Mouse (Mus musculus) intestine, postnatal 0 days (tissue): ENCODE measurements at regions not wholly inside any gene's neighbourhood (a gene's known extent, or its start where the extent isn't known, plus 50 kb on each side); places are given as distances from the start of the nearest gene placed in this dataset.

ENCODE experiments used
- ATAC-seq: fragments of 200-750 bp; cut with Nextera tagmentation; 2 replicates; pipeline ENCODE4 v1.8.0; 2017; ENCODE audit warnings: mild to moderate bottlenecking, moderate TSS enrichment, moderate library complexity
- H3K27ac ChIP-seq: fragments of 300-500 bp; sonication (generic); 2 replicates; pipeline ENCODE4 v1.5.1; 2014; ENCODE audit warnings: mild to moderate bottlenecking, low read depth, low read length, moderate library complexity
- H3K27me3 ChIP-seq: fragments of 300-500 bp; sonication (generic); replicated peaks from 2 replicates; pipeline ENCODE4 v1.6.1; 2014; ENCODE audit warnings: low read length, mixed read lengths; ENCODE audit not compliant: control insufficient read depth, insufficient read depth
- H3K36me3 ChIP-seq: fragments of 300-500 bp; sonication (generic); 2 replicates; pipeline ENCODE4 v1.6.1; 2014; ENCODE audit warnings: mild to moderate bottlenecking, moderate library complexity; ENCODE audit not compliant: control insufficient read depth, insufficient read depth
- H3K4me1 ChIP-seq: fragments of 300-500 bp; sonication (generic); replicated peaks from 2 replicates; pipeline ENCODE4 v1.6.1; 2014; ENCODE audit warnings: antibody characterized with exemption, low read length, mixed read lengths; ENCODE audit not compliant: control insufficient read depth, insufficient read depth
- H3K4me2 ChIP-seq: fragments of 300-500 bp; sonication (generic); replicated peaks from 2 replicates; pipeline ENCODE4 v1.6.1; 2014; ENCODE audit warnings: low read depth, mild to moderate bottlenecking, moderate library complexity
- H3K4me3 ChIP-seq: fragments of 300-500 bp; sonication (generic); 2 replicates; pipeline ENCODE4 v1.5.1; 2014; ENCODE audit warnings: low read depth, low read length
- H3K9ac ChIP-seq: fragments of 300-500 bp; sonication (generic); 2 replicates; pipeline ENCODE4 v1.6.1; 2014; ENCODE audit warnings: mild to moderate bottlenecking, low read depth, low read length
- H3K9me3 ChIP-seq: fragments of 300-500 bp; sonication (generic); 2 replicates; pipeline ENCODE4 v1.6.1; 2016; ENCODE audit warnings: mixed run types; ENCODE audit not compliant: control insufficient read depth
- CTCF ChIP-seq: sonication (generic); IDR thresholded peaks from 2 replicates; pipeline ENCODE4 v1.5.1; 2016; ENCODE audit warnings: low read depth, mild to moderate bottlenecking, control low read depth, antibody characterized with exemption, moderate library complexity
- WGBS: fragments of 180-500 bp; shearing (Covaris S2); extraction: QIAGEN DNeasy Blood & Tissue Kit; methylation state at CpG from one replicate; pipeline ENCODE4 v1.1.7; 2014; 5-methylcytosine and 5-hydroxymethylcytosine counted together

DNA sequence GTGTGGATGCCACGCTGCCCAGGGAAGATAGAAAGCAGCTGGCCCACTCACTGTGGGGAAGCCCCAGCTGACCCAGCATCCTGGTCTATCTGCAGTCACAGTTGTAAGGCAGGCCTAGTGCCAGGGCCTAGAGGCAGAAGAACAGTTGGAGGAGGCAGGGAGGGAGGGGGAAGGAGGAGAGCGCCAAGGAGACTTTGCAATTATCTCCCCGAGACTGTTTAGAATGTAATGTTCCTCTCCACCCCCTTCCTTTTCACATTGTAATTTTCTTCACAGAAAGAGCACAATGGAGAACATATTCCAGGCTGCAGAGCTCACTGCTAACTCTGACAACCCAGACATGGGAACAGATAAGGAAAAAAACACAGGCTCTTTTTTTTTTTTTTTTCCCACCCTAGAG is 1382.3 kb downstream of the Gsdmc2 start:
- H3K36me3 ChIP-seq: no peaks in the 10 kb centered on the region
- no peak overlapping the region for H3K9ac ChIP-seq
- no peak for ATAC-seq
- H3K4me3 ChIP-seq: no peak overlapping the region
- H3K4me2 ChIP-seq: no peak overlapping the region
- no peaks in the 10 kb centered on the region for H3K9me3 ChIP-seq
- no peak for TF ChIP-seq CTCF
- WGBS: 37% methylated on average over 3 of the region's 3 CpGs
- H3K4me1 ChIP-seq: no peaks in the 10 kb centered on the region
- no peaks in the 10 kb centered on the region for H3K27me3 ChIP-seq
- H3K27ac ChIP-seq: no peak overlapping the region

DNA sequence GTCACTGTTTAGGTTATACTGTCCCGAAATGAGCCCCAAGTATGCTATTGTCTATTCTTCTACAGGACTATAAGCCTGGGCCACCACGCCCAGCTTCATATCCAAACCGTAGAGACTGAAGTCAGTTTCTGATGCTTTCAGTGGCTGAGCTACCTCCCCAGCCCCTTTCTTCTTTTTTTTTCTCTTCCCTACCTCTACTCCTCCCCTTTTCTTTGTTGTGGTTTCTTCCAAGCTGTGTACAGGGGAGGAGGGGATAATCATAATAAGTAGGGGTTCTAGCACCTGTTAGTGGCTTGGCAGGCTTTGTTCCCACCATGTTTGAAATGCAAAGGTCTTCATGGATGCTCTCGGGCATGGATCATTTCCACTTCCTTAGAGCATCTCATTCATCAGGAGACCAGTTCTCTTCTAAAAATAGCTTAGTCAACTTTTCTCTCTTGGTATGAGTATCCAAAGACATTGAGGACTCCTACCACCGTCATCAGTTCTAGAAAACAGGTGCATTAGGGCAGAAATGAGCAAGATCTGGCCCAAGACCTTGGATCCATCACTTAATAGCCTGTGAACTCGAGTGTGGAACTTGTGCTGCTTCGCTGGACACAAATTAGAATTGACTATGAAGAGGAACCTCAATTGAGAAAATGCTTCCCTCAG is 1383.5 kb downstream of the Gsdmc2 start:
- Histone ChIP-seq H3K9me3 (no peaks in the 10 kb centered on the region), H3K27me3 (no peaks in the 10 kb centered on the region), H3K27ac (no peak overlapping the region), H3K4me2 (no peak overlapping the region), H3K4me1 (no peaks in the 10 kb centered on the region), H3K36me3 (no peaks in the 10 kb centered on the region), H3K9ac (no peak overlapping the region), H3K4me3 (no peak overlapping the region)
- no peak for ATAC-seq
- WGBS: 89% methylated on average over 7 of the region's 7 CpGs
- TF ChIP-seq CTCF: no peak

DNA sequence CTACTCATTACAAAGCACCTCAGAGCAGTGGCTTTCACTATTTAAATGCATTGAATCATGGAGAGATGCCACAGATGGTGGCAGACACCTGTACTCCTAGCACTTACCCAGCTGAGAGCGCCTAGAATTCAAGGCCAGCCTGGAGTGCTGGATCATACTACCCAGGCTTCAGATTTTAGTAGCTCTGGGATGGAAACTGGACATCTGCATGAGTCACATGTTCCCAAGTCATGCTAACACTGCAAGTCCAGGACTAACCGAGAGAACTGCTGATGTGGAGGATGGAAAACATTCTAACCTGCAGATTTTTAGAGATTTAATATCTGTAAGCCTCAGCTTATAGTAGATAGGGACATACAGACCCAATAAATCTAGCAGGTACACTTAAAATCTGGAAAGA is 1384.3 kb downstream of the Gsdmc2 start:
- Histone ChIP-seq H3K27ac (no peak overlapping the region), H3K36me3 (no peaks in the 10 kb centered on the region), H3K9me3 (no peaks in the 10 kb centered on the region), H3K4me1 (no peaks in the 10 kb centered on the region), H3K4me3 (no peak overlapping the region), H3K27me3 (no peaks in the 10 kb centered on the region), H3K9ac (no peak overlapping the region), H3K4me2 (no peak overlapping the region)
- WGBS: 80% methylated on average over 2 of the region's 2 CpGs
- no peak for ATAC-seq
- no peak for TF ChIP-seq CTCF

DNA sequence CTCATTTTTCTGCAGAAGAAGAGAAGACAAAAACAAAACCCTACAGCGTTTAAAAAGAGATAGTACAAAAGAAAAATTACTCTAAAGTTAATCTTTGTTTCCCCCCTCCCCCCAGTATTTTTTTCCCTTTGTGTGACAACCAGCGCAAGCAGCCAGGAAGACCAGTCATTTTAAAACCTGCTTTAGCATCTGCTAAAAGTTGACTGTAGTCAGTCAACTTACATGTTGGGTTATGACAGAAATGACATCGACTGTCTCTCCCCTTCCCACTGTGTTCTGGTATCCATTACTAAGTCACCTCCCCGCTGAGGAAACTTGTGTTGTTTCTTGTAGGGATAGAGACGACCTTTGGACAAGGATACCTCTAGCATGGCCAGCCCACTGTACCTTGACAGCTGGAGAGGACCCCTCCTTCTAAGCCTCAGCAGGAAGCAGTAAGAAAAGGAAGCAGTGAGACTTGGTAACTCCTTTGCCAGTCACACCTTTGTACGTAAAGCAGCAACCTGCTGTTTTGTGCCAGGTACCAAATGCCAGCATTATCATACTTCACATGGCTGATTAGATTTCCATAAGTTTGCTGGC is 1384.9 kb downstream of the Gsdmc2 start:
- 60% methylated on average over 6 of the region's 6 CpGs for WGBS
- no peaks in the 10 kb centered on the region for H3K36me3 ChIP-seq
- H3K4me3 ChIP-seq: no peak overlapping the region
- H3K27me3 ChIP-seq: no peaks in the 10 kb centered on the region
- H3K9ac ChIP-seq: no peak overlapping the region
- no peak for TF ChIP-seq CTCF
- no peaks in the 10 kb centered on the region for H3K9me3 ChIP-seq
- H3K4me2 ChIP-seq: no peak overlapping the region
- H3K4me1 ChIP-seq: no peaks in the 10 kb centered on the region
- H3K27ac ChIP-seq: no peak overlapping the region
- no peak for ATAC-seq

DNA sequence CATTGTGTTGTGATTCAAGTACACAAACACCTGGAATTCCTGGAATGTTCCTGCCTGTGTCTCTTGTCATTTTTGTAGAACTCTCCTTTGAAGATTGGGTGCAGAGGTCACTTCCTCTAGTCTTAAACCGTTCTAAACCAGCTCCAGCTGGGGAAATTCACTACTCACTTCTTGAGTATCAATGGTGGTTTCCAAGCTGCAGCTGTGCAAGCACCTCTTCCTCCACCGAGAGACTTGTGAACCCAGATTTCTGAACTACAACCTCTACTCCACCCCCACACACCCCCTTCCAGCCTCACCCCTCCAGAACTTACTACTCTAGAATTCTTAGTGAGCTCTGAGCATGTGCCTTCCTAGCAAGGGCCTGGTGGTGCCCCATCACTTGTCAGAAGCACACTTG is 1387.0 kb downstream of the Gsdmc2 start:
- no peak overlapping the region for H3K4me2 ChIP-seq
- no peak for TF ChIP-seq CTCF
- H3K4me1 ChIP-seq: no peaks in the 10 kb centered on the region
- no peaks in the 10 kb centered on the region for H3K9me3 ChIP-seq
- no peak for ATAC-seq
- H3K9ac ChIP-seq: no peak overlapping the region
- no peak overlapping the region for H3K4me3 ChIP-seq
- H3K36me3 ChIP-seq: no peaks in the 10 kb centered on the region
- WGBS: 39% methylated on average over 2 of the region's 2 CpGs
- no peak overlapping the region for H3K27ac ChIP-seq
- no peaks in the 10 kb centered on the region for H3K27me3 ChIP-seq

DNA sequence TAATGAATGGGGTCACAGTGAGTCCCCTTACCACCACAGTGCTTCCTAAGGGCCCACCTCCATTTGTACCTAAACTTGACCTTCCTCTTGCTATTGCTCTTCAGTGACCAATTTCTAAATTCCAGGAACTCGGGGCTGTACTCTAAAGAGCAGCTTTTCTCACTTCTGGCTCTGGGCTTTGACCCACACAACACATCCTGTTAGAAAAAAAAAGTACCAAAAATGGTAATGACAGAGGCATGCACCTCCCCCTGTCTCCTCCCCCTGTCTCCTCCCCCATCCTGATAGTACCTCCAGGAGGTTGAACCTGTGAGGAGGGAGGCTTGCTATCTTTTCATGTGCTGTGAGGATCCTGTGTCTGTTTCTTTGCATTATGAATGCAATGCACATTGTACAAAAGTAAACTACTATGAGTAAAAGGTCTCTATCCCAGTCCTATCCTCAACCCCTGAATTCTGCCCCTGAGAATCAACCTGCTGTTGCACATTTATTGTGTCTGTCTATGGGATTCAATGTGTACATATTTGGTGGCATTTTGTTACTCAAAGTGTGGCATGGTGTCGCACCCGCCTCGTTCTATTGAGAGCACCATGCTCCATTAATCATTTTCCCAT is 1387.8 kb downstream of the Gsdmc2 start:
- H3K27me3 ChIP-seq: no peaks in the 10 kb centered on the region
- H3K9ac ChIP-seq: no peak overlapping the region
- WGBS: 77% methylated on average over 4 of the region's 4 CpGs
- no peak for TF ChIP-seq CTCF
- H3K4me1 ChIP-seq: no peaks in the 10 kb centered on the region
- no peak overlapping the region for H3K4me2 ChIP-seq
- no peaks in the 10 kb centered on the region for H3K9me3 ChIP-seq
- no peak for ATAC-seq
- H3K36me3 ChIP-seq: no peaks in the 10 kb centered on the region
- H3K27ac ChIP-seq: no peak overlapping the region
- H3K4me3 ChIP-seq: no peak overlapping the region
